Mouse (Mus musculus) heart, embryonic 15.5 days (tissue): ENCODE data around the gene Sox12. TPM values are rescaled to one million over a fixed set of nuclear protein-coding genes. Genes with fewer than 3 reads are reported as not detected.
A peak's percentile ranks its signal among the peaks of the same experiment; 100 is the strongest.

Experiments used
- ATAC-seq: fragments of 200-750 bp; cut with Nextera tagmentation; replicated peaks from 2 replicates; pipeline ENCODE4 v1.8.0; 2017; ENCODE audit warnings: low read depth, moderate TSS enrichment; ENCODE audit not compliant: insufficient number of reproducible peaks, insufficient read depth, low FRiP score
- H3K27ac ChIP-seq: fragments of 300-500 bp; sonication (generic); 2 replicates; pipeline ENCODE4 v1.5.1; 2015; ENCODE audit warnings: mild to moderate bottlenecking, inconsistent platforms
- H3K27me3 ChIP-seq: fragments of 300-500 bp; sonication (generic); 2 replicates; pipeline ENCODE4 v1.6.1; 2015; ENCODE audit warnings: inconsistent platforms
- H3K36me3 ChIP-seq: fragments of 300-500 bp; sonication (generic); 2 replicates; pipeline ENCODE4 v1.6.1; 2015; ENCODE audit warnings: mild to moderate bottlenecking, inconsistent platforms
- H3K4me1 ChIP-seq: fragments of 300-500 bp; sonication (generic); replicated peaks from 2 replicates; pipeline ENCODE4 v1.6.1; 2015; ENCODE audit warnings: inconsistent platforms
- H3K4me2 ChIP-seq: fragments of 300-500 bp; sonication (generic); 2 replicates; pipeline ENCODE4 v1.6.1; 2015; ENCODE audit warnings: inconsistent platforms, mild to moderate bottlenecking, moderate library complexity
- H3K4me3 ChIP-seq: fragments of 300-500 bp; sonication (generic); 2 replicates; pipeline ENCODE4 v1.5.1; 2015; ENCODE audit warnings: mild to moderate bottlenecking, inconsistent platforms
- H3K9ac ChIP-seq: fragments of 300-500 bp; sonication (generic); 2 replicates; pipeline ENCODE4 v1.6.1; 2015; ENCODE audit warnings: mild to moderate bottlenecking, inconsistent platforms
- H3K9me3 ChIP-seq: fragments of 300-500 bp; sonication (generic); replicated peaks from 2 replicates; pipeline ENCODE4 v1.6.1; 2016; ENCODE audit warnings: inconsistent platforms
- WGBS: fragments of 180-500 bp; shearing (Covaris S2); methylation state at CpG from one replicate; pipeline ENCODE4 v1.1.7; 2015; ENCODE audit warnings: mixed read lengths; 5-methylcytosine and 5-hydroxymethylcytosine counted together
- polyA plus RNA-seq: library from polyadenylated mRNA; unstranded; fragments of >200 nt; fragmentation: Nextera tagmentation; extraction: Ambion mirVana; gene quantifications from 2 replicates; pipeline ENCODE4 v1.2.1, GENCODE M21; 2015

Gene Sox12
- polyA plus RNA-seq, 1 experiment from 2014 or later, result 6.5 TPM

DNA sequence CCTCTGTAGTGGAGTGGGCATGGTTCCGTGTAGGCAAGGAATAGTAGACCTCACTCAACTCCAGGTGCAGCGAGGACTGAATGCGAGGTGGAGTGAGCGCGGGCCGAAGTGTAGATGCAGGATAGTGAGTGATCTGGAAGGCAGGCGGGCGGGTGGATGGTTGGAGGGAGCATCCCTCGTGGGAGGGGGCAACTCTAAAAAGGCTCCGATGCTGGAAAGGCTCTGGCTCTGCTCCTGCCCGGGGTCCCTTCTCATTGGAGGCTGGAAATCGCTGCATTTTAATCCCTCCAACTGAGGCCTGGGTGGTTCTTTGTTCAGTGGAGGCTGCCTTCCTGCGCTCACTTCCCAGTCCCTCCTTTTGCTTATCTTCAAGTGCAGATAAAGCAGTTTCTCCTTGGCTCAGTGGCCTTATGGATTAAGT, 1.3 kb upstream of the Sox12 start:
- no peak for ATAC-seq
- Histone ChIP-seq H3K9ac (peak overlapping the region; percentile 94), H3K9me3 (no peaks in the 10 kb centered on the region), H3K4me3 (peak overlapping the region; percentile 87), H3K27me3 (no peaks in the 10 kb centered on the region), H3K27ac (peak overlapping the region; percentile 100), H3K36me3 (0 out of 2 replicates have a peak, but pooled peaks cover 4% of the 10 kb centered on the region), H3K4me2 (peak overlapping the region; percentile 89), H3K4me1 (peaks cover 30% of the 10 kb centered on the region)
- 2% methylated on average over 13 of the region's 13 CpGs for WGBS

DNA sequence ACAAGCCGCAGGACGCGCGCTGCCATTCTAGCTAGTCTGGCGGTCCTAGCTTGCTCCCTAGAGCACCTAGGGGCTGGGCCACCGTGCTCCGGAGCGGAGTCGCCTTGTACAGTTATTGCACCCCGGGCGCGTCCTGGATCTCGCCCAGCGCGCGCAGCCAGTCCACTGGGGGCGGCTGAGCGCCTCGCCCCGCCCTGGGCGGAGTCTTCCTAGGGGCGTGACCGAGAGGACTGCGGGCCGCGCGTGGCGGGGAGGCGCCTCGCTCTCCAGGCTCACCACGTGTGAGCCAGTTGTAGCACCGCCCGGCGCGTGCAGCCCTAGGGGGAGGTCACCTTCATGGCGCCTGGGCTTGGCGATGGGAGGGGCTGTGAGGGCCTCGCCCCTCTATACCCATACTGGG, 828 bp upstream of the Sox12 start:
- H3K4me1 ChIP-seq, result peaks cover 34% of the 10 kb centered on the region
- H3K27me3 ChIP-seq, result no peaks in the 10 kb centered on the region
- WGBS, result 0% methylated on average over 38 of the region's 38 CpGs
- peak; percentile 82 for ATAC-seq
- peak overlapping the region; percentile 89 for H3K4me2 ChIP-seq
- no peaks in the 10 kb centered on the region for H3K9me3 ChIP-seq
- H3K36me3 ChIP-seq, result 0 out of 2 replicates have a peak, but pooled peaks cover 4% of the 10 kb centered on the region
- peak overlapping the region; percentile 94 for H3K9ac ChIP-seq
- peak overlapping the region; percentile 100 for H3K27ac ChIP-seq
- H3K4me3 ChIP-seq, result peak overlapping the region; percentile 87

DNA sequence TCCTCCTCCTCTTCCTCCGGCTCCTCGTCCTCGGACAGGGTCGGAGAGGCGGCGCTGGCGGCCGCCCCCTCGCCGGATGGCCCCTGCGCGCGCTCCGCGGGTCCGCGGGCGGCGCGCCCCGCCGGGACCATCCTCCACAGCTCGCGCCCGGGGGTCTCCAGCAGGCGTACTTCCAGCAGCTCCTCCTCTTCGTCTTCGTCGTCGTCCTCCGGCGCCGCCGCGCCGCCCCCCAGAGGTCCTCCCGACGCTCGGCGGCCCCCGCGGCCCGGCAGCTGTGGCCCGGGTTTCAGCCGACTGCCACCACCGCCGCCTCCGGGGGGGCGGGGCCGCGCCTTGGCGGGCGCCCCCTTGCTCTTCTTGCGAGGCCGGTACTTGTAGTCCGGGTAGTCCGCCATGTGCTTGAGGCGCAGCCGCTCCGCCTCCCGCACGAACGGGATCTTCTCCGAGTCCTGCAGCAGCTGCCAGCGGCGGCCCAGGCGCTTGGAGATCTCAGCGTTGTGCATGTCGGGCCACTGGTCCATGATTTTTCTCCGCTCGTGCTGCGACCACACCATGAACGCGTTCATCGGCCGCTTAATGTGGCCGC, 766 bp downstream of the Sox12 start:
- peaks cover 41% of the 10 kb centered on the region for H3K4me1 ChIP-seq
- H3K36me3 ChIP-seq, result 0 out of 2 replicates have a peak, but pooled peaks cover 4% of the 10 kb centered on the region
- peak overlapping the region; percentile 100 for H3K27ac ChIP-seq
- under 1% methylated on average over 73 of the region's 77 CpGs for WGBS
- no peaks in the 10 kb centered on the region for H3K27me3 ChIP-seq
- H3K4me2 ChIP-seq, result peak overlapping the region; percentile 89
- no peak for ATAC-seq
- H3K9ac ChIP-seq, result peak overlapping the region; percentile 94
- H3K9me3 ChIP-seq, result no peaks in the 10 kb centered on the region
- peak overlapping the region; percentile 87 for H3K4me3 ChIP-seq

DNA sequence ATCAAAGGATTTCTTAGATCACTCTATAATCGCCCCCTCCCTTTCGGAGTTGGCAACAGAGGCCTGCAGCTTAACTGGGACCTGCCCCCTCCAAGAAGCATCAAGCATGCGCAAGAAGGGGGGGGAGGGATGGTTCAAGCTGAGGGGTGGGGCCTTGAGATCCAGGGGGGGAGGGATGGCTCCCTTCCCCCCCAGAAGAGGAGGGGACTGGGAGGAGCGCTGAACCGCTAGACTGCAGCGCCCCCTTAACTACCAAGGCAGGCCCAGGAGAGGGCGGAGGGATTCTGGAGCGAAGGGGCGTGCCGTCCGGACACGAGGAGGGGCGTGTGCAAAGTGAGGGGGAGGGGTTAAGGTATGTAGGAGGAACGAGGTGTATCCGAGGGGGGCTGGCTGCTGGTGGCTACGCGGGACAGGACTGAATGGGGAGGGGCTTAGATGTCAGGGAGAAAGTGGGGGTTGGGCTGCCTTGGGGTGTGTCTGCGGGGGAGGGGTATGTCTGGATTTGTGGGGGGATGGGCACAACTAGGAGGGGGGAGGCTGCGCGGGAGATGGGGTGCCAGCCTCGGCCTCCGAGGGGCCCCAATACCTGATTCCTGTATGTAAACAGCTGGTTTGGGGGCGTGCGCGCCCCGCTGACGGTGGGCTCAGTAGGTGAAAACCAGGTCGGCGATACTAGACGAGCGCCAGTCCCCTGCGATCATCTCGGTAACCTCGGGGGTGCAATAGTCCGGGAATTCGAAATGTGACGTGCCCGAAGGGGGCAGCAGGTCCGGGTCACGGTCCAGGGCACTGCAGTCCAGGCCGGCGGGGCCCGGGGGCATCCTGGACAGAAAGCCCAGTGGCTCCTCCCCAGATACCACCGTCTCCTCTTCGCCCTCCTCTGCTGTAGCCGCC, 1.5 kb downstream of the Sox12 start:
- Histone ChIP-seq H3K4me1 (peaks cover 41% of the 10 kb centered on the region), H3K9ac (peak overlapping the region; percentile 94), H3K9me3 (no peaks in the 10 kb centered on the region), H3K36me3 (0 out of 2 replicates have a peak, but pooled peaks cover 4% of the 10 kb centered on the region), H3K4me2 (peak overlapping the region; percentile 89), H3K4me3 (peak overlapping the region; percentile 87), H3K27ac (peak overlapping the region; percentile 100), H3K27me3 (no peaks in the 10 kb centered on the region)
- ATAC-seq, result peak; percentile 58
- under 1% methylated on average over 39 of the region's 46 CpGs for WGBS

DNA sequence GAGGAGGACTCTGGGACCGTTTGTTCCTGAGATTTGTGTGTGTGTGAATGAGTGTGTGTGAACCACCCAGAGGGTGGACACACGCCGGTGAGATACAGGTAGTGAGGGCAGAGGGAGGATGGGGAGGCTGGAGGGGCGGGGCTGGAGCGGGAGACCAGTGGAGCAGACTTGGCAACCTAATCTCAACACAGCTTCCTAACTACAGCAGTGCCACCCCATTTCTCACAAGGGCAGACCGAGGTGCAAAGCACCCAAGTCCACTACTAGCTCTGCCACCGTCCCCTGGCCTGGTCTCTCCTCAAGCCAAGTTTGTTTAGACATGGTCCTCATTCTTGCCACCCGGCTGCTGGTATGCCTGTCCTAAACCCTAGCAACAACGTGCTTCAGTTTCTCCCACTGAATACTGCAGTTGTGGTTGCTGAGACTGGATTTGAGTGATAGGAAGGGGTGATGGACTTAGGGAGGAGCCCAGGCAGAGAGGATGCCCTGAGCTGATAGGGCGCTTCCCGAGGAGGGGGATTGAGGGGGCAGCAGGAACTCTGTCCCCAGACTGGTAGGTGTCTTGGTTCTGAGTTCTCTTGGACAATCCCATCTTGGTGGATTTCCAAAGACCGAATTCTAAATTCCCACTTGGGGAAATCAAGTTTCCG, 2.5 kb downstream of the Sox12 start:
- Histone ChIP-seq H3K4me3 (peak overlapping the region; percentile 87), H3K4me2 (peak overlapping the region; percentile 89), H3K27me3 (no peaks in the 10 kb centered on the region), H3K9me3 (no peaks in the 10 kb centered on the region), H3K4me1 (peaks cover 41% of the 10 kb centered on the region), H3K27ac (peak overlapping the region; percentile 100), H3K9ac (peak overlapping the region; percentile 34), H3K36me3 (0 out of 2 replicates have a peak, but pooled peaks cover 4% of the 10 kb centered on the region)
- no peak for ATAC-seq
- 17% methylated on average over 13 of the region's 13 CpGs for WGBS

DNA sequence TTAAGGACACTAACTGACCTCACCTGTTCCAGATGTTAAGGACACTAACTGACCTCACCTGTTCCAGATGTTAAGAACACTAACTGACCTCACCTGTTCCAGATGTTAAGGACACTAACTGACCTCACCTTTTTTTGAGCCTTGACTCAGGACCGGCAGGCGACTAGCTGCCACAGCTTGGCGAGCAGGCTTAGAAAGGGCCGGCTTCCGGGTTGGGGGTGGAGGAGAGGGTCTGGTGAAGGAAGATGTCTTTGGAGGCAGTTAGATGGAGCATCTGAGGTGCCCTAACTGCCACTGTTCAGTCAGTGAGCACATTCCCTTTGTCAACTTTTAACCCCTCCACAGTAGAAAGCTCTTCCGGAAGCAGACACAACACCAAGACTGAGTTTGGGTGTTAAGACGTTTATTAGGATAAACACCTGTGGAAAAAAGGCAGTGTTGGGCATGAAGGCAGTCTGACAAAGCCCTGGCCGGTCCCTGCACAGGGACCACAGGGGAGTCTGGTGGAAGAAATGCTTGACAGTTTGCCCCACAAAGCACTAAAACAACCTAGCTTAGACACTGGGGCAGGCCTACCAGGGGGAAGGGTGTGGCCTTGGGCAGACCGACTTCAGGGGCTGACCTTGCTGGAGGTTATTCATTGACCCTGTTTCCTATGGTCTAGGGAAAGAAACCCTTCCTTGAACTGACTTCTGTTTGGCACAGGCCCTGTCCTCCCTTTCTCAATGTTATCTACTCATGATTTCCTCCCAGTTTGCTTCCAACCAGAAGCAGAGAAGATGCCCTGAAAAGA, 4.4 kb downstream of the Sox12 start:
- 0 out of 2 replicates have a peak overlapping the region, but pooled peaks have one; percentile 9 for H3K9ac ChIP-seq
- no peak for ATAC-seq
- peak overlapping the region; percentile 100 for H3K27ac ChIP-seq
- peaks cover 30% of the 10 kb centered on the region for H3K4me1 ChIP-seq
- 49% methylated on average over 9 of the region's 9 CpGs for WGBS
- H3K4me2 ChIP-seq, result peak overlapping the region; percentile 89
- H3K4me3 ChIP-seq, result peak overlapping the region; percentile 87; the same call in 1 of the 2 replicates
- H3K9me3 ChIP-seq, result no peaks in the 10 kb centered on the region
- 0 out of 2 replicates have a peak, but pooled peaks cover 4% of the 10 kb centered on the region for H3K36me3 ChIP-seq
- H3K27me3 ChIP-seq, result no peaks in the 10 kb centered on the region

DNA sequence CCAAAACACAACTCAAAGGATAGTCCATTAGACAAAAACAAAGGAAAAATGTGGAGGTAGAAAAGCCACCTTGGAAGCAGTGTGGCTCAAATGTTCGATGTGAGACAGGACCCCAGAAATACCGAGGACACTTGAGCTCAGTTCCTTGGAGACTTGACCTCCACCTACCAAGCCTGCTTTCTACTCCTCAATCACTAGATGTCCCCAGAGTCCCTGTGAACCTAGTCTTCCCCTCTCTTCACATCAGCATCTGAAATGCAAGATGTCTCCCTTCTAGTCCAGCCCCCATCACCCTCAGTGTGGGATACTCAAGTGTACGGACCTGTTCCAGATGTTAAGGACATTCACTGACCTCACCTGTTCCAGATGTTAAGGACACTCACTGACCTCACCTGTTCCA, 5.1 kb downstream of the Sox12 start:
- Histone ChIP-seq H3K4me3 (no peak overlapping the region), H3K4me2 (no peak overlapping the region), H3K27me3 (no peaks in the 10 kb centered on the region), H3K9ac (no peak overlapping the region), H3K27ac (no peak overlapping the region), H3K36me3 (0 out of 2 replicates have a peak, but pooled peaks cover 4% of the 10 kb centered on the region), H3K4me1 (peaks cover 29% of the 10 kb centered on the region), H3K9me3 (no peaks in the 10 kb centered on the region)
- WGBS, result 16% methylated on average over 3 of the region's 3 CpGs
- no peak for ATAC-seq

DNA sequence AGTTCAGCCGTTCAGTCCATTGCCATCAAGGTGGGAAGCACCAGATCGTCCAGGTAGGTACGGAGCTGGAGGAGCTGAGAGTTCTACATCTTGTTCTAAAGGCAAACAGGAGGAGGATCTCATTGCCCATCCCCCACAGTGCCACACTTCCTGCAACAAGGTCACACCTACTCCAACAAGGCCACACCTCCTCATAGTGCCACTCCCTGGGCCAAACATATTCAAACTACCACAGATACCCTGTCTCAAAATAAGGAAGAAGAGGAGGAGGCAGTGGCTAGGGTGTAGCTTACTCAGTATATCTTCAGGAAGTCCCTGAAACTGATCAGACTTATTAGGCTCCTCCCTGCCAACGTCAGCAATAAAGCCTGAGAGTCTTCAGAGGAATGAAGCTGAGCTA, 13.7 kb downstream of the Sox12 start:
- H3K27me3 ChIP-seq, result no peaks in the 10 kb centered on the region
- WGBS, result 84% methylated on average over 4 of the region's 4 CpGs
- H3K27ac ChIP-seq, result no peak overlapping the region
- H3K4me3 ChIP-seq, result no peak overlapping the region
- no peak for ATAC-seq
- H3K4me1 ChIP-seq, result no peaks in the 10 kb centered on the region; the same call in 1 of the 2 replicates
- no peaks in the 10 kb centered on the region for H3K9me3 ChIP-seq
- H3K36me3 ChIP-seq, result no peaks in the 10 kb centered on the region
- H3K9ac ChIP-seq, result no peak overlapping the region
- H3K4me2 ChIP-seq, result no peak overlapping the region

DNA sequence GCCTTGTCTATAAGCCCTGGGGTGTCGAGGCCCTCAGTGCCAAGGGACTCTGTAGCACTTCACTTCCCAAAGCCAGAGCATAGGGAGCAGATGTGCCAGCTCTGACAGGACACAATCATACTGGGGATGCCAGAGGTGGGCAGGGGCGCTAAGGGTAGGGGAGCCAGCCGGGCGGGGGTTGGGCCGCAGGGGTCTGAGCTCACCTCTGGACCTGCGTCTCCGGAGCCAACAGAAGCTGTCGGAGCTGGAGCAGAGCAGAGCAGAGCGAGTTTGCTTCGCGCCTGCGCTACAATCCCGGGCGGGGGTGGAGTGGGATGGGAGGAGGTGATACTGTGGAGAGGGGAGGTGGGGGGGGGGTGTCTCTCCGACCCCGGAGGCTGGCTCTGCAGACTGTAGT, 21.5 kb downstream of the Sox12 start, which contains the start of gene Nrsn2:
Nrsn2 (minus strand) TSS at position 294 of the 397 bp plus-strand sequence.
- Histone ChIP-seq H3K4me2 (peak within 1 kb of the TSS; percentile 42), H3K27me3 (peaks cover 27% of the 10 kb centered on the region), H3K4me1 (peaks cover 14% of the 10 kb centered on the region), H3K27ac (no peak within 1 kb of the TSS), H3K36me3 (no peaks in the 10 kb centered on the region), H3K9me3 (no peaks in the 10 kb centered on the region), H3K4me3 (peak within 1 kb of the TSS; percentile 7; the same call in 1 of the 2 replicates), H3K9ac (peak within 1 kb of the TSS; percentile 25; the same call in 1 of the 2 replicates)
- ATAC-seq, result no peak
- 5% methylated on average over 16 of the region's 16 CpGs for WGBS

DNA sequence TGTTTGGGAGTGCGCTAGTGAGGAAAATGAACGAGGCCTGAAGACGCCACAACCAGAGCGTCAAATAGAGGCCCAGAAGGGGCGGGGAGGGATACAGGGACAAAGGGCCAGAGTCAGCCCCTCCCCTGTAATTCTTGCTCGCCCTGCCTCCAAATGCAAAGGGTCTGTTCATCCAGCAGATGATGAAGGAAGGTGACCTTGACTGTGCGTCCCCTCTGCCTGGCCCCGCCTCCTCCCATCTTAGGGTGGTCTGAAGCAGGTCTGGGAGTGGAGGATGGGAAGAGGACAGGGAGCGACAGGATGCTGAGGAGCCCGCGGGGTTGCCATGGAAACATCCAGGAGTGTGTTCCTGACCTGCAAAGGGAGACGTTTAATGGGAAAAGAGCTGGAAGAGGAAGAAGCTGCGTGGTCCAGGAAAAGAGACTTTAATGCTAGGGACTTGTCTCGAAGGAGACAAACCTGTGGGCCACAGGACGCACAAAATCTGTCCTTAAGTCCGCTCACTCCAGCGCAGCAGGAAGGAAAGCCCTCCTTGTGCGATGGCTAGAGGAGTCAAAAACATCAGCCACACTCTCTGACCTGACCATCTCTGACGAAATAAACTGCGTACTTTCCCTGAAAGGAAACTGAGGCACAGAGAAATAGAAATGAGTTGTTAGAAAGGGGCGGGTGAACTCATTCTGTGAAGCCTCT, 22.1 kb downstream of the Sox12 start:
- Histone ChIP-seq H3K27me3 (peaks cover 27% of the 10 kb centered on the region), H3K36me3 (no peaks in the 10 kb centered on the region), H3K4me2 (peak overlapping the region; percentile 42), H3K4me1 (peaks cover 14% of the 10 kb centered on the region), H3K9ac (peak overlapping the region; percentile 25; the same call in 1 of the 2 replicates), H3K4me3 (no peak overlapping the region), H3K27ac (no peak overlapping the region), H3K9me3 (no peaks in the 10 kb centered on the region)
- 11% methylated on average over 21 of the region's 21 CpGs for WGBS
- ATAC-seq, result 0 out of 2 replicates have a peak, but pooled peaks have one; percentile 38
